Mouse (Mus musculus) telencephalon, adult 2 months (tissue): ENCODE measurements around the gene Tmem132a.
A peak's percentile ranks its signal among the peaks of the same experiment; 100 is the strongest.

ENCODE experiments used
- DNase-seq: peaks from one replicate; pipeline ENCODE4 v3.0.0-alpha.2; 2011; ENCODE audit warnings: low read depth, low spot score

Gene Tmem132a

GRCm38 (mm10) chr19:10831424-10831823 lies 38.3 kb downstream of the Tmem132a start:
- DNase-seq, result no peak

- DNase-seq, result no peak
Observed at GRCm38 (mm10) chr19:10829436-10830175, 40.1 kb downstream of the Tmem132a start, which contains the start of gene Cd6. TSS of gene Cd6 (minus strand) at chr19:10830058.

- DNase-seq, result no peak
Observed at GRCm38 (mm10) chr19:10828321-10828720, 41.4 kb downstream of the Tmem132a start.

- no peak for DNase-seq
Observed at GRCm38 (mm10) chr19:10824061-10824460, 45.7 kb downstream of the Tmem132a start.

- no peak for DNase-seq
Observed at GRCm38 (mm10) chr19:10822534-10822933, 47.2 kb downstream of the Tmem132a start.

GRCm38 (mm10) chr19:10821319-10821718 lies 48.4 kb downstream of the Tmem132a start:
- no peak for DNase-seq

GRCm38 (mm10) chr19:10818217-10818946 lies 51.4 kb downstream of the Tmem132a start:
- no peak for DNase-seq

GRCm38 (mm10) chr19:10816462-10816861 lies 53.3 kb downstream of the Tmem132a start:
- no peak for DNase-seq

- DNase-seq, result no peak
Observed at GRCm38 (mm10) chr19:10815871-10816270, 53.9 kb downstream of the Tmem132a start.

GRCm38 (mm10) chr19:10813905-10814304 lies 55.8 kb downstream of the Tmem132a start:
- DNase-seq, result no peak

- no peak for DNase-seq
Observed at GRCm38 (mm10) chr19:10813039-10813438, 56.7 kb downstream of the Tmem132a start.

GRCm38 (mm10) chr19:10811471-10811870 lies 58.3 kb downstream of the Tmem132a start:
- no peak for DNase-seq

- no peak for DNase-seq
Observed at GRCm38 (mm10) chr19:10810176-10810492, 59.6 kb downstream of the Tmem132a start.

- peak; percentile 96 for DNase-seq
Observed at GRCm38 (mm10) chr19:10809428-10810175, 60.1 kb downstream of the Tmem132a start.

- DNase-seq, result no peak
Observed at GRCm38 (mm10) chr19:10808524-10809233, 61.1 kb downstream of the Tmem132a start.
